Mouse (Mus musculus): ENCODE measurements around the gene Golga7b. TPM values are rescaled to one million over a fixed set of nuclear protein-coding genes. Genes with fewer than 3 reads are reported as not detected.

Gene Golga7b
- polyA plus RNA-seq, 1 experiment from 2014 or later = 1.0 TPM

- WGBS = 6% methylated on average over 1 of the region's 1 CpGs
- 0 out of 2 replicates have a peak overlapping the region, but pooled peaks have one; percentile 35 for H3K27ac ChIP-seq
Observed at GRCm38 (mm10) chr19:42315914-42316313, 68.5 kb downstream of the Golga7b start.

DNA sequence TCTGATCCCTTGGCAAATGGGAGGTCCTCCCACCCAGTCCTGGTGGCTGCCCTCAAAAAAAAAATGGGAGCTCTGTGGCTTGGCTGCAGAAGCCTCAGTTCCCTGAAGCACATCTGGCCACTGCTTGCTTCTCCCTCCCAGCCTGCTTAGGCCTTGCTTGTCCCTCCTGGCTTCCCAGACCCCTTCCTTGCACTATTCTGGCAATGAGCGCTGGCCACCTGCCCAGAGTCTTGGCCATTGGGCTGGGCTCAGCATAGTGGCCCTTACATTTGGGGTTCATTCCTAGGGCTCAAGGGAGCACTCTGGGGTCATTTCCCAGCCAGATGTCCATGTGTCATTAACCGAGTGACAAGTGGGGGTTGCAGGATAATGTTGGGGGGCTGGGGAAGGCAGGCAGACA lies 69.2 kb downstream of the Golga7b start:
- no peaks in the 10 kb centered on the region for H3K9me3 ChIP-seq
- 87% methylated on average over 2 of the region's 2 CpGs for WGBS
- H3K36me3 ChIP-seq (replicated peaks) = no peaks in the 10 kb centered on the region
- no peak overlapping the region for H3K4me3 ChIP-seq
- peaks cover 56% of the 10 kb centered on the region for H3K27me3 ChIP-seq (ENCODE audit: poor library complexity, severe bottlenecking)
- peaks cover 51% of the 10 kb centered on the region for H3K4me1 ChIP-seq
- H3K27ac ChIP-seq = no peak overlapping the region
- DNase-seq (ENCODE audit: extremely low spot score, low spot score) = no peak

More at GRCm38 (mm10) chr19:42315914-42316313, 68.5 kb downstream of the Golga7b start:
- no peak overlapping the region for H3K4me3 ChIP-seq
- peak; percentile 86 for DNase-seq (ENCODE audit: extremely low spot score, low spot score)
- no peaks in the 10 kb centered on the region for H3K9me3 ChIP-seq
- H3K36me3 ChIP-seq (replicated peaks) = no peaks in the 10 kb centered on the region
- H3K27me3 ChIP-seq (ENCODE audit: poor library complexity, severe bottlenecking) = peaks cover 61% of the 10 kb centered on the region
- peaks cover 51% of the 10 kb centered on the region for H3K4me1 ChIP-seq

DNA sequence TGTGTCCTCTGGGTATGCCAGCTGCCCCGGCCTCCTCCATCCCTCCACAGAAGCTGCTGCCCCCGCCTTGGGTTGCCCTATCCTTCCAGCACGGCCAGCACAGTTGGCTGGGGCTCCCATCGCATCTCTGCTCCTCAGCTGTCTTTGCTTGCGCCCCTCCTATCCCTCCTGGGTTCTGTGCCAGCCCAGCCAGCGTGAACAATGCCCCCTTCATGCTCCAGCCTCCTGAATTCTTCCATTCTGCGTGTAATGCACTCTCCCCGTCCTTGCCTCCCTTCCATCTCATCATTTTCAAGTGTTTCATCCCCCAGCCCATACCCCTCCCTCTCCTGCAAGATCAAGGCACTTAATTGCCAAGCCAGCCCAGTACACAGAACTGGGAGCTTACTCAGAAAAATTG lies 69.6 kb downstream of the Golga7b start:
- H3K36me3 ChIP-seq (replicated peaks) = no peaks in the 10 kb centered on the region
- 69% methylated on average over 8 of the region's 8 CpGs for WGBS
- H3K27ac ChIP-seq = peak overlapping the region; percentile 51; the same call in 1 of the 2 replicates
- no peak for DNase-seq (ENCODE audit: extremely low spot score, low spot score)
- H3K4me1 ChIP-seq = peaks cover 48% of the 10 kb centered on the region
- no peak overlapping the region for H3K4me3 ChIP-seq
- no peaks in the 10 kb centered on the region for H3K9me3 ChIP-seq
- H3K27me3 ChIP-seq (ENCODE audit: poor library complexity, severe bottlenecking) = peaks cover 56% of the 10 kb centered on the region

- WGBS = 68% methylated on average over 18 of the region's 18 CpGs
- H3K27ac ChIP-seq = no peak overlapping the region
Observed at GRCm38 (mm10) chr19:42317648-42318425, 70.5 kb downstream of the Golga7b start.

More at GRCm38 (mm10) chr19:42317648-42318425, 70.5 kb downstream of the Golga7b start:
- peaks cover 47% of the 10 kb centered on the region for H3K4me1 ChIP-seq
- no peak overlapping the region for H3K4me3 ChIP-seq
- H3K9me3 ChIP-seq = no peaks in the 10 kb centered on the region
- no peaks in the 10 kb centered on the region for H3K36me3 ChIP-seq (replicated peaks)
- DNase-seq (ENCODE audit: extremely low spot score, low spot score) = no peak
- peaks cover 56% of the 10 kb centered on the region for H3K27me3 ChIP-seq (ENCODE audit: poor library complexity, severe bottlenecking)

Small RNA genes lying within 50 kb of the gene (microRNA-seq; reads per million reads assigned to microRNA genes)
- gene Gm26339 = not detected
- 1.2 reads per million for gene Mir3085

Other genes with a start within 250 kb of the Golga7b start
- 0.42 TPM in 1 of 2 replicates, not detected in the other for gene Ankrd2, start 211.6 kb upstream of the Golga7b start, polyA plus RNA-seq (2016; fragmentation: Nextera tagmentation; extraction: Ambion mirVana)
- 0.95 and 1.3 TPM in 2 replicates for gene Hoga1, start 202.0 kb upstream of the Golga7b start, polyA plus RNA-seq (2016; fragmentation: Nextera tagmentation; extraction: Ambion mirVana)
- not detected in 2 replicates for gene 4933411K16Rik, start 195.3 kb upstream of the Golga7b start, polyA plus RNA-seq (2016; fragmentation: Nextera tagmentation; extraction: Ambion mirVana)
- 43.1 and 43.4 TPM in 2 replicates for gene Morn4, start 161.2 kb upstream of the Golga7b start, polyA plus RNA-seq (2016; fragmentation: Nextera tagmentation; extraction: Ambion mirVana)
- gene Pi4k2a, start 157.1 kb upstream of the Golga7b start, polyA plus RNA-seq (2016; fragmentation: Nextera tagmentation; extraction: Ambion mirVana) = 21.3 and 23.3 TPM in 2 replicates
- gene Avpi1, start 118.5 kb upstream of the Golga7b start, polyA plus RNA-seq (2016; fragmentation: Nextera tagmentation; extraction: Ambion mirVana) = 23.5 and 23.9 TPM in 2 replicates
- gene Marveld1, start 100.2 kb upstream of the Golga7b start, polyA plus RNA-seq (2016; fragmentation: Nextera tagmentation; extraction: Ambion mirVana) = 2.4 and 3.1 TPM in 2 replicates
- 27.0 and 30.3 TPM in 2 replicates for gene Zfyve27, start 83.6 kb upstream of the Golga7b start, polyA plus RNA-seq (2016; fragmentation: Nextera tagmentation; extraction: Ambion mirVana)
- 0.14 TPM in 1 of 2 replicates, not detected in the other for gene Sfrp5, start 45.3 kb upstream of the Golga7b start, polyA plus RNA-seq (2016; fragmentation: Nextera tagmentation; extraction: Ambion mirVana)
- 8.6 and 9.5 TPM in 2 replicates for gene Crtac1, start 184.2 kb downstream of the Golga7b start, polyA plus RNA-seq (2016; fragmentation: Nextera tagmentation; extraction: Ambion mirVana)

Measured in forebrain, embryonic 10.5 days (tissue).